Mouse (Mus musculus) bone marrow macrophage, adult 2 months (primary cell): ENCODE data around the gene Emsy. TPM values are rescaled to one million over a fixed set of nuclear protein-coding genes. Genes with fewer than 3 reads are reported as not detected.

Experiments
- H3K27ac ChIP-seq: 2 replicates; pipeline ENCODE4 v1.5.1; 2012; ENCODE audit warnings: low read depth, low read length; ENCODE audit not compliant: insufficient read depth
- H3K4me1 ChIP-seq: 2 replicates; pipeline ENCODE4 v1.6.1; 2012; ENCODE audit warnings: low read length; ENCODE audit not compliant: control insufficient read depth, insufficient read depth
- H3K4me3 ChIP-seq: 2 replicates; pipeline ENCODE4 v1.5.1; 2012; ENCODE audit warnings: mild to moderate bottlenecking, low read length, moderate library complexity; ENCODE audit not compliant: insufficient read depth
- CTCF ChIP-seq: IDR thresholded peaks from 2 replicates; pipeline ENCODE4 v1.5.1; 2012; ENCODE audit warnings: low read depth, mild to moderate bottlenecking, low read length, moderate library complexity
- POLR2A ChIP-seq: IDR thresholded peaks from 2 replicates; pipeline ENCODE4 v1.6.1; 2012; ENCODE audit warnings: mild to moderate bottlenecking, low read depth, low read length, borderline replicate concordance
- polyA plus RNA-seq: library from polyadenylated mRNA; stranded (reverse); fragments of >200 nt; gene quantifications from 2 replicates; pipeline ENCODE4 v1.2.4, GENCODE M21; 2012; ENCODE audit not compliant: missing spikeins, insufficient read depth, insufficient read length

The Emsy gene
- polyA plus RNA-seq, 1 experiment = 30.1 TPM

- TF ChIP-seq POLR2A (no peak), CTCF (no peak)
- H3K4me3 ChIP-seq = no peak overlapping the region
- H3K27ac ChIP-seq = no peak overlapping the region
- no peaks in the 10 kb centered on the region for H3K4me1 ChIP-seq
Observed at GRCm38 (mm10) chr7:98629947-98630346, 26.6 kb downstream of the Emsy start.

DNA sequence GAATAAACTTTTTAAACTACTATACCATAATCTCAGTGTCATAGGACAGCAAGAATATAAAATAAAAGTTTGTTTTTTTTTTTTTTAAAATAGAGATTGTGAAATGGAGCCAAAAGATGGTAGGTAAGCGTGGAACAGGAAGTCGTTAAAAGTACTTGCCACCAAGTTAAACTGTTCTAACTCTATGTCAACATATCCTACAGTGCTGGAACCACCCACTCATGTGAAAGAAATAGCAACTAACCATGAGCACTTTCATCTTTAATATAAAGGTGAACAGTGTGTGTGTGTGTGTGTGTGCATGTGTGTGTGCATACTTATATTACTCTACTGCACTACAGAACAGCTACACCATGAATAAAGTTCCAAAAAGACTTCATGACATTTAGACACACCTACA is 38.8 kb downstream of the Emsy start:
- TF ChIP-seq CTCF = no peak
- no peak for TF ChIP-seq POLR2A
- Histone ChIP-seq H3K4me1 (no peaks in the 10 kb centered on the region), H3K4me3 (no peak overlapping the region), H3K27ac (no peak overlapping the region)

DNA sequence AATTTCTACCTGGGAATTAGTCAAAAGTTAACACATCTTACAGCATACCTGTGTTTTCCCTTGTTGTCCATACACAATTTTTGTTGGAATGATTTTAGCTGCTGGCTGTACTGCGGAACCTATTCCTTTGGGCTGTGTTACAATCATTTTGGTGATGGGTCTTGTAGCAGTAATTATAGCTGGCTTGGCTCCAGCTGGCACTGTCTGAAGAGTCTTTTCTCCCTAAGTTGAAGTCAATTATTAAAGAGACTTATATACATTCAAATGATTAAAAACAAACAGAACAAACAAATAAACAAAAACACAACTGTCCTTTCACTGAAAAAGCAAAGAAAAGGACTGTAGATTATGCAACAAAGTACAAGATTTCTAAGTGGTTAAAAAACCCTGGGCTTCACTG is 43.6 kb downstream of the Emsy start:
- TF ChIP-seq POLR2A (no peak), CTCF (no peak)
- no peak overlapping the region for H3K27ac ChIP-seq
- H3K4me1 ChIP-seq = no peaks in the 10 kb centered on the region
- no peak overlapping the region for H3K4me3 ChIP-seq

DNA sequence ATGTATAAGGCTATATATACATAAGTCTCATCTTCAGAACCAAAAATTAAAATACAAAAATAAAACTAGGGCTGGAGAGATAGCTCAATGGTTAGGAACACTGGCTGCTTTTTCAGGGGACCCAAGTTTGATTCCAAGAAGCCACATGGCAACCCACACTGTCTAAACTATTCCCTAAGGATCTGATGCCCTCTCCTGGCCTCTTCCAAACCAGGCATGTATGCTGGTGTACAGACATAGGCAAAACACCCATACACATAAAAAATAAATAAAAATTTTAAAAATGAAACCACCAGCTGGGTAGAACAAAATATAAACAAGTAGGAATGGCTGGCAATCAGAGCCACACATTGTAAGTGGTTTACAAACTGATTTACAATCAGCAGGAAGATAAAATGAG is 48.1 kb downstream of the Emsy start:
- no peak overlapping the region for H3K27ac ChIP-seq
- peaks cover 6% of the 10 kb centered on the region; the same call in 1 of the 2 replicates for H3K4me1 ChIP-seq
- H3K4me3 ChIP-seq = no peak overlapping the region
- TF ChIP-seq POLR2A (no peak), CTCF (no peak)

DNA sequence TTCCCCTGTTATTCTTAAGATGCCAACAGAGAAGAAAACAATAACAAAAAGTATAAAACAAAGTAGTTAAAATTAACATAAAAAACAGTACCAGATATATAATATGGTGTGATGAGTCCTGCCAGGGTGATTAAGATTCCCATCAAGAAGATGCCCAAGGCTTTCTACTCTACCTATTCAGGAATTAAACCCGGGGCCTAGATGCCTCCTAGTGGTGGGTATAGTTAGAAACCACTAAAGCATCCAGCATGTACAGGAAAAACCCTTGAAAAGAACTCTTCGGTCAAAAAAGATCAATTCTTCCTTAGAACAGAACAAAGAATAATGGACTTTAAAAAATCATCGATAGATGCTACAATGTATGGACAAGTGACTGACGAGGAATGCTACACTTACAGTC is 49.4 kb downstream of the Emsy start:
- no peak for TF ChIP-seq POLR2A
- TF ChIP-seq CTCF = no peak
- Histone ChIP-seq H3K27ac (no peak overlapping the region), H3K4me3 (no peak overlapping the region), H3K4me1 (peaks cover 8% of the 10 kb centered on the region)

DNA sequence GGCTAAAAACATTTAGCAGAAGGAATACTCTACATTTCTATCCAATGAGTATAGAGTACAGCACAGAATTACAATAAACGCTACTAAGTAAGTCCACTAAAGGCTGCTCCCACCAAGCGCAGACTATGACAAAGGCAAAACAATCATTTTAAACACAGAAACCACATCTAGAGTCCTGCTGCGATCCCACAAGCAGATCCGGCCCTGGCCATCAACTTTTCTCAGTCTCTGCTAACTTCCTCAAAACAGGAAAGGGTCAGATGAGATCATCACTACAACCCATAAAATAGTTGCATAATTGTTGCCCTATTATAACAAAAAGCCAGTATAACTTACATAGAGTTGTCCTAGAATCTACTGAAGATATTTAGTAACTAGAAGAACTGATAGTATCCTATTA is 54.9 kb downstream of the Emsy start:
- no peak overlapping the region for H3K27ac ChIP-seq
- TF ChIP-seq POLR2A (no peak), CTCF (no peak)
- H3K4me1 ChIP-seq = peaks cover 15% of the 10 kb centered on the region
- H3K4me3 ChIP-seq = no peak overlapping the region

- H3K4me1 ChIP-seq = peaks cover 8% of the 10 kb centered on the region
- no peak for TF ChIP-seq CTCF
- H3K27ac ChIP-seq = no peak overlapping the region
- no peak overlapping the region for H3K4me3 ChIP-seq
Observed at GRCm38 (mm10) chr7:98597402-98597801, 59.2 kb downstream of the Emsy start.

DNA sequence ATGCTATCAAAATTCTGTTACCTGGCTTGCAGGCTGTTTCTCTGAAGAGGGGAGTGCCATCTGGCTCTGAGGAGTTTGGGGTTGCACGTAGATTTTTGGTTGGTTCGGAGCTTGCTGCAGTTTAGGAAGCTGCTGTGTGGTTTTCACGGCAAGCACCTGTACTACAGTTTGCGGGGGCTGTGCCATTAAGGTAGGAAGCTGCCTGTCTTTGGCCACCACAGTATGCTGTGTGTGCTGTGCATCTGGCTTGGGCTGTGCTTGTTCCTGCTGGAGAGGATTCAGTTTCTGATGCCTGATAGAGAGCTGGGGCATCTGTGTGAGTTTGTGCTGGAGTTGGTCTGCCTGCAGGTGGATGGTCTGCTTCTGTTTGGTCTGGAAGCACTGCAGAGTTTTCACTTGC is 61.9 kb downstream of the Emsy start:
- H3K27ac ChIP-seq = no peak overlapping the region
- TF ChIP-seq POLR2A (no peak), CTCF (no peak)
- H3K4me1 ChIP-seq = no peaks in the 10 kb centered on the region
- H3K4me3 ChIP-seq = no peak overlapping the region

DNA sequence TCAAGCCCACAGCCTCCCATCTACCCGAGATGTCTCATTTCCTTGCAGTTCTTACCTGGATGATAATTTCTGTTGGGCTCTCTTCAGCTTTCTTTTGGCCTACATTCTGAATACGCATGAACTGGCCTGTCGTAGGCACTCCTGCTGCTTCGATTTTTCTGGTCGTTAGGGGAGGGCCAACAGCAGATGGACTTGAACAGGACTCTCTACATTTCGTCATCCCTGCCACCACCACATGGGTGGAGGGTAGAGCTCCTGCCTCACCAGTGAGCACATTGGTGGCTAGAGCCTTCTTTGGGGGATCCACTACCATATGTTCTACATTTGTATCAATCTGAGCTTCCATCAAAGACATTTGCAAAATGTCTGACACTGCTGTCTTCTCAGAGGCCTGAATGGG is 63.3 kb downstream of the Emsy start:
- no peak overlapping the region for H3K4me3 ChIP-seq
- TF ChIP-seq POLR2A (no peak), CTCF (no peak)
- no peaks in the 10 kb centered on the region for H3K4me1 ChIP-seq
- no peak overlapping the region for H3K27ac ChIP-seq

DNA sequence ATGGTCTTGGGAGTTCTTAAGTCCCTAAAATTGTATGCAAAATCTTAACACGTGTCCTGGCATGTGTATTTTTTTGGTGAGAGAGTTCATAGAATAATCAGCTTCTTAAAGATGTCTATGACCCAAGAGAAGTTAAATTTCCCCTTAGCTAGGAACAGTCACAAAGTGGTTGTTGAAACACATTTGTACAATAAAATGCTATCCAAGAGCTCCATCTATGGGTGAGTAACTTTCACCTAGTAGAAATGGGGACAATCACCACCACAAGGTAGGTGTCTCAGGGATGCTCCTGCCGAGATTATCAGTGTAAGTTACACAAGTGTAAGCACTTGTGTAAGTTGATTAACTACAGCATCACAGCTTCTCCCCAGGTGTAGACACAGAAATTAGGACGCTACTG is 67.6 kb downstream of the Emsy start:
- no peak for TF ChIP-seq CTCF
- no peak for TF ChIP-seq POLR2A
- H3K27ac ChIP-seq = no peak overlapping the region
- peaks cover 13% of the 10 kb centered on the region for H3K4me1 ChIP-seq
- H3K4me3 ChIP-seq = no peak overlapping the region

- Histone ChIP-seq H3K4me3 (no peak overlapping the region), H3K27ac (no peak overlapping the region), H3K4me1 (peaks cover 13% of the 10 kb centered on the region)
- TF ChIP-seq CTCF = no peak
- no peak for TF ChIP-seq POLR2A
Observed at GRCm38 (mm10) chr7:98586313-98586712, 70.3 kb downstream of the Emsy start.
